Mouse (Mus musculus) spleen, adult 2 months (tissue): ENCODE results near the gene Il6ra.

Experiments used
- CTCF ChIP-seq: fragments of 200-500 bp; IDR thresholded peaks from 2 replicates; pipeline ENCODE4 v1.5.1; 2011; ENCODE audit warnings: mild to moderate bottlenecking, inconsistent platforms; ENCODE audit not compliant: insufficient read depth, insufficient read length, insufficient replicate concordance; ENCODE audit errors: extremely low read depth
- POLR2A ChIP-seq: fragments of 200-500 bp; IDR thresholded peaks from 2 replicates; pipeline ENCODE4 v1.6.1; 2011; ENCODE audit warnings: low read depth, low read length, inconsistent platforms

GRCm38 (mm10) chr3:89916622-89917021, 3.6 kb upstream of the Il6ra start:
- TF ChIP-seq CTCF, result no peak
- TF ChIP-seq POLR2A, result no peak
